Mouse (Mus musculus) c-Kit-positive CD71-positive TER-119-positive erythroid progenitor cells, embryonic 14.5 days (primary cell): ENCODE data around the gene Ifi208.
"Not testable (repeated sequence)": the region's sequence is repeated elsewhere in the genome, so short reads cannot be mapped to it uniquely, and the experiment has no call there.

Source experiments
- DNase-seq: peaks from one replicate; pipeline ENCODE4 v3.0.0-alpha.2; 2013; ENCODE audit warnings: low spot score

Ifi208 gene

GRCm38 (mm10) chr1:173673458-173674097, at the start of gene Ifi208:
TSS of gene Ifi208 (plus strand) at chr1:173673675.
- not testable (repeated sequence) for DNase-seq

GRCm38 (mm10) chr1:173624052-173624451, 49.4 kb upstream of the Ifi208 start:
- DNase-seq: no peak

GRCm38 (mm10) chr1:173626686-173627085, 46.8 kb upstream of the Ifi208 start:
- DNase-seq: no peak

GRCm38 (mm10) chr1:173630622-173631021, 42.9 kb upstream of the Ifi208 start, which contains the start of gene Ifi209:
TSS of gene Ifi209 (plus strand) at chr1:173630917.
- not testable (repeated sequence) for DNase-seq

- no peak for DNase-seq
Measured at GRCm38 (mm10) chr1:173633969-173634645, 39.4 kb upstream of the Ifi208 start.

GRCm38 (mm10) chr1:173645393-173645792, 28.1 kb upstream of the Ifi208 start:
- DNase-seq: no peak

GRCm38 (mm10) chr1:173657973-173658372, 15.5 kb upstream of the Ifi208 start:
- DNase-seq: no peak

- DNase-seq: not testable (repeated sequence)
Measured at GRCm38 (mm10) chr1:173678605-173679004, 5.1 kb downstream of the Ifi208 start.

GRCm38 (mm10) chr1:173694270-173694669, 20.8 kb downstream of the Ifi208 start:
- no peak for DNase-seq

GRCm38 (mm10) chr1:173733219-173733618, 59.7 kb downstream of the Ifi208 start:
- no peak for DNase-seq

- DNase-seq: not testable (repeated sequence)
Measured at GRCm38 (mm10) chr1:173735015-173735414, 61.5 kb downstream of the Ifi208 start.

GRCm38 (mm10) chr1:173736986-173737385, 63.5 kb downstream of the Ifi208 start:
- no peak for DNase-seq

GRCm38 (mm10) chr1:173740537-173740936, 67.1 kb downstream of the Ifi208 start:
- DNase-seq: no peak

GRCm38 (mm10) chr1:173741656-173742055, 68.2 kb downstream of the Ifi208 start, which contains the start of gene Ifi207:
TSS of gene Ifi207 (minus strand) at chr1:173741747.
- DNase-seq: no peak

GRCm38 (mm10) chr1:173742262-173742661, 68.8 kb downstream of the Ifi208 start:
- no peak for DNase-seq
